Mouse (Mus musculus): ENCODE results near the gene En1. TPM values are rescaled to one million over a fixed set of nuclear protein-coding genes. Genes with fewer than 3 reads are reported as not detected.
A peak's percentile ranks its signal among the peaks of the same experiment; 100 is the strongest.

En1 gene
- polyA plus RNA-seq, 1 experiment from 2014 or later: not detected

- H3K36me3 ChIP-seq: no peaks in the 10 kb centered on the region
- under 1% methylated on average over 35 of the region's 35 CpGs for WGBS
- no peak overlapping the region for H3K27ac ChIP-seq
- peaks cover 16% of the 10 kb centered on the region for H3K4me1 ChIP-seq (replicated peaks)
- peaks cover 91% of the 10 kb centered on the region for H3K27me3 ChIP-seq (replicated peaks)
- ATAC-seq: no peak
- H3K4me3 ChIP-seq (replicated peaks): peak overlapping the region; percentile 36
- H3K9ac ChIP-seq: no peak overlapping the region
- no peaks in the 10 kb centered on the region for H3K9me3 ChIP-seq
- peak overlapping the region; percentile 77 for H3K4me2 ChIP-seq (replicated peaks)
Measured at GRCm38 (mm10) chr1:120603656-120604051, 1.4 kb downstream of the En1 start.

- H3K27me3 ChIP-seq (replicated peaks): peaks cover 91% of the 10 kb centered on the region
- no peaks in the 10 kb centered on the region for H3K36me3 ChIP-seq
- H3K9me3 ChIP-seq: no peaks in the 10 kb centered on the region
- no peak overlapping the region for H3K4me3 ChIP-seq (replicated peaks)
- no peak overlapping the region for H3K27ac ChIP-seq
- ATAC-seq: no peak
- H3K9ac ChIP-seq: no peak overlapping the region
- WGBS: 4% methylated on average over 30 of the region's 30 CpGs
- peaks cover 16% of the 10 kb centered on the region for H3K4me1 ChIP-seq (replicated peaks)
- H3K4me2 ChIP-seq (replicated peaks): no peak overlapping the region
Measured at GRCm38 (mm10) chr1:120604431-120605142, 2.4 kb downstream of the En1 start.

- Histone ChIP-seq H3K4me2 (replicated peaks) (no peak overlapping the region), H3K4me1 (replicated peaks) (peaks cover 16% of the 10 kb centered on the region), H3K36me3 (no peaks in the 10 kb centered on the region), H3K27me3 (replicated peaks) (peaks cover 91% of the 10 kb centered on the region), H3K27ac (no peak overlapping the region), H3K9me3 (no peaks in the 10 kb centered on the region), H3K9ac (no peak overlapping the region), H3K4me3 (replicated peaks) (no peak overlapping the region)
- under 1% methylated on average over 8 of the region's 8 CpGs for WGBS
- no peak for ATAC-seq
Measured at GRCm38 (mm10) chr1:120605143-120605435, 2.9 kb downstream of the En1 start.

GRCm38 (mm10) chr1:120605521-120606310 lies 3.5 kb downstream of the En1 start:
- Histone ChIP-seq H3K27ac (no peak overlapping the region), H3K4me2 (replicated peaks) (no peak overlapping the region), H3K9ac (no peak overlapping the region), H3K36me3 (no peaks in the 10 kb centered on the region), H3K4me3 (replicated peaks) (no peak overlapping the region), H3K9me3 (no peaks in the 10 kb centered on the region), H3K27me3 (replicated peaks) (peaks cover 91% of the 10 kb centered on the region), H3K4me1 (replicated peaks) (peaks cover 16% of the 10 kb centered on the region)
- ATAC-seq: no peak
- 4% methylated on average over 6 of the region's 6 CpGs for WGBS

- Histone ChIP-seq H3K4me1 (replicated peaks) (peaks cover 15% of the 10 kb centered on the region), H3K9me3 (no peaks in the 10 kb centered on the region), H3K36me3 (no peaks in the 10 kb centered on the region), H3K27ac (no peak overlapping the region), H3K4me2 (replicated peaks) (0 out of 2 replicates have a peak overlapping the region, but pooled peaks have one; percentile 6), H3K4me3 (replicated peaks) (0 out of 2 replicates have a peak overlapping the region, but pooled peaks have one; percentile 3), H3K27me3 (replicated peaks) (peaks cover 93% of the 10 kb centered on the region), H3K9ac (no peak overlapping the region)
- WGBS: 1% methylated on average over 52 of the region's 52 CpGs
- no peak for ATAC-seq
Measured at GRCm38 (mm10) chr1:120606641-120607575, 4.7 kb downstream of the En1 start.

GRCm38 (mm10) chr1:120607576-120608400 lies 5.6 kb downstream of the En1 start:
- no peak for ATAC-seq
- Histone ChIP-seq H3K27me3 (replicated peaks) (peaks cover 95% of the 10 kb centered on the region), H3K4me3 (replicated peaks) (no peak overlapping the region), H3K27ac (no peak overlapping the region), H3K4me2 (replicated peaks) (no peak overlapping the region), H3K36me3 (no peaks in the 10 kb centered on the region), H3K9me3 (no peaks in the 10 kb centered on the region), H3K4me1 (replicated peaks) (peaks cover 8% of the 10 kb centered on the region), H3K9ac (no peak overlapping the region)
- WGBS: 5% methylated on average over 11 of the region's 11 CpGs

GRCm38 (mm10) chr1:120608461-120608860 lies 6.2 kb downstream of the En1 start:
- WGBS: 20% methylated on average over 3 of the region's 3 CpGs
- no peak overlapping the region for H3K9ac ChIP-seq
- H3K36me3 ChIP-seq: no peaks in the 10 kb centered on the region
- no peaks in the 10 kb centered on the region for H3K9me3 ChIP-seq
- no peak for ATAC-seq
- H3K4me1 ChIP-seq (replicated peaks): peaks cover 2% of the 10 kb centered on the region
- H3K27ac ChIP-seq: no peak overlapping the region
- peaks cover 95% of the 10 kb centered on the region for H3K27me3 ChIP-seq (replicated peaks)
- H3K4me2 ChIP-seq (replicated peaks): no peak overlapping the region
- no peak overlapping the region for H3K4me3 ChIP-seq (replicated peaks)

GRCm38 (mm10) chr1:120609611-120610010 lies 7.4 kb downstream of the En1 start:
- WGBS: 3% methylated on average over 6 of the region's 6 CpGs
- Histone ChIP-seq H3K4me1 (replicated peaks) (no peaks in the 10 kb centered on the region), H3K4me2 (replicated peaks) (no peak overlapping the region), H3K9ac (no peak overlapping the region), H3K27ac (no peak overlapping the region), H3K9me3 (no peaks in the 10 kb centered on the region), H3K36me3 (no peaks in the 10 kb centered on the region), H3K4me3 (replicated peaks) (no peak overlapping the region), H3K27me3 (replicated peaks) (peaks cover 96% of the 10 kb centered on the region)
- no peak for ATAC-seq

- no peak for ATAC-seq
- Histone ChIP-seq H3K36me3 (no peaks in the 10 kb centered on the region), H3K4me2 (replicated peaks) (no peak overlapping the region), H3K9ac (no peak overlapping the region), H3K4me1 (replicated peaks) (no peaks in the 10 kb centered on the region), H3K27me3 (replicated peaks) (peaks cover 94% of the 10 kb centered on the region), H3K9me3 (no peaks in the 10 kb centered on the region), H3K27ac (no peak overlapping the region), H3K4me3 (replicated peaks) (no peak overlapping the region)
- under 1% methylated on average over 32 of the region's 32 CpGs for WGBS
Measured at GRCm38 (mm10) chr1:120613461-120614306, 11.5 kb downstream of the En1 start.

- no peaks in the 10 kb centered on the region for H3K9me3 ChIP-seq
- ATAC-seq: no peak
- H3K4me1 ChIP-seq (replicated peaks): no peaks in the 10 kb centered on the region
- H3K27ac ChIP-seq: no peak overlapping the region
- H3K36me3 ChIP-seq: no peaks in the 10 kb centered on the region
- peaks cover 88% of the 10 kb centered on the region for H3K27me3 ChIP-seq (replicated peaks)
- 2% methylated on average over 30 of the region's 30 CpGs for WGBS
- no peak overlapping the region for H3K9ac ChIP-seq
- no peak overlapping the region for H3K4me2 ChIP-seq (replicated peaks)
- H3K4me3 ChIP-seq (replicated peaks): no peak overlapping the region
Measured at GRCm38 (mm10) chr1:120614307-120615100, 12.3 kb downstream of the En1 start.

Measured in intestine, embryonic 15.5 days (tissue).